Mouse (Mus musculus): ENCODE results near the gene Arhgap29.

Arhgap29 gene

GRCm38 (mm10) chr3:121941204-121941745, 11.1 kb upstream of the Arhgap29 start:
- no peak for DNase-seq (ENCODE audit: low spot score in 2 of 2)

- no peak for DNase-seq (ENCODE audit: low spot score in 2 of 2)
These were observed 6.4 kb upstream of the Arhgap29 start for GRCm38 (mm10) chr3:121945957-121946356.

GRCm38 (mm10) chr3:121946765-121947164, 5.6 kb upstream of the Arhgap29 start:
- DNase-seq (ENCODE audit: low spot score in 2 of 2), result no peak

GRCm38 (mm10) chr3:121950139-121950538, 2.2 kb upstream of the Arhgap29 start:
- DNase-seq (ENCODE audit: low spot score in 2 of 2), result no peak

- DNase-seq (ENCODE audit: low spot score in 2 of 2), result no peak
These were observed 1.2 kb upstream of the Arhgap29 start for GRCm38 (mm10) chr3:121951116-121951515.

GRCm38 (mm10) chr3:121953049-121953432, 700 bp downstream of the Arhgap29 start:
- peak; percentile 53 to 74 for DNase-seq (ENCODE audit: low spot score in 2 of 2)

GRCm38 (mm10) chr3:121953433-121954161, 1.3 kb downstream of the Arhgap29 start:
- no peak for DNase-seq (ENCODE audit: low spot score in 2 of 2)

- DNase-seq (ENCODE audit: low spot score in 2 of 2), result no peak
These were observed 2.1 kb downstream of the Arhgap29 start for GRCm38 (mm10) chr3:121954421-121954820.

- no peak for DNase-seq (ENCODE audit: low spot score in 2 of 2)
These were observed 3.2 kb downstream of the Arhgap29 start for GRCm38 (mm10) chr3:121955527-121955926.

- DNase-seq (ENCODE audit: low spot score in 2 of 2), result no peak
These were observed 4.4 kb downstream of the Arhgap29 start for GRCm38 (mm10) chr3:121956789-121957188.

GRCm38 (mm10) chr3:121957606-121958344, 5.4 kb downstream of the Arhgap29 start:
- no peak for DNase-seq (ENCODE audit: low spot score in 2 of 2)

GRCm38 (mm10) chr3:121964173-121964572, 11.8 kb downstream of the Arhgap29 start:
- peak in 1 of 2 experiments; percentile 53 for DNase-seq (ENCODE audit: low spot score in 2 of 2)

GRCm38 (mm10) chr3:121967681-121968476, 15.5 kb downstream of the Arhgap29 start:
- peak; percentile 39 to 65 for DNase-seq (ENCODE audit: low spot score in 2 of 2)

- peak in 1 of 2 experiments; percentile 27 for DNase-seq (ENCODE audit: low spot score in 2 of 2)
These were observed 16.3 kb downstream of the Arhgap29 start for GRCm38 (mm10) chr3:121968621-121969020.

GRCm38 (mm10) chr3:121969451-121969850, 17.1 kb downstream of the Arhgap29 start:
- DNase-seq (ENCODE audit: low spot score in 2 of 2), result no peak

- DNase-seq (ENCODE audit: low spot score in 2 of 2), result no peak
These were observed 21.4 kb downstream of the Arhgap29 start for GRCm38 (mm10) chr3:121973761-121974160.

- DNase-seq (ENCODE audit: low spot score in 2 of 2), result no peak
These were observed 23.0 kb downstream of the Arhgap29 start for GRCm38 (mm10) chr3:121975381-121975780.

- no peak for DNase-seq (ENCODE audit: low spot score in 2 of 2)
These were observed 29.0 kb downstream of the Arhgap29 start for GRCm38 (mm10) chr3:121981306-121981705.

- DNase-seq (ENCODE audit: low spot score in 2 of 2), result no peak
These were observed 30.1 kb downstream of the Arhgap29 start for GRCm38 (mm10) chr3:121982450-121982849.

- DNase-seq (ENCODE audit: low spot score in 2 of 2), result no peak
These were observed 42.8 kb downstream of the Arhgap29 start for GRCm38 (mm10) chr3:121995125-121995524.

GRCm38 (mm10) chr3:121999934-122000333, 47.6 kb downstream of the Arhgap29 start:
- no peak for DNase-seq (ENCODE audit: low spot score in 2 of 2)

GRCm38 (mm10) chr3:122001568-122001967, 49.2 kb downstream of the Arhgap29 start:
- DNase-seq (ENCODE audit: low spot score in 2 of 2), result no peak

Data from cerebellum, postnatal 4 days (tissue).